Comparison of ENCODE assay signal across 26 mouse cellular contexts in genomic region chr13:81755324-81755723, GRCm38 (mm10). TPM values are rescaled to one million over a fixed set of nuclear protein-coding genes. Genes with fewer than 3 reads are reported as not detected.
DNase-seq lines count a peak whose midpoint lies in the region; ATAC-seq and TF ChIP-seq lines count a peak whose summit lies in the region.
"Had no signal": no experiment of that assay in that cellular context is flagged by ENCODE, and none has a peak within 500 bp of the region (broad histone marks: within the 10 kb centered on the region; RNA-seq: fewer than 3 reads in every experiment).

No protein-coding gene starts in this region.

- no peaks in the 10 kb centered on the region for H3K27me3 ChIP-seq in heart, embryonic 15.5 days
- no peaks in the 10 kb centered on the region for H3K27me3 ChIP-seq in heart, embryonic 10.5 days (ENCODE audit: insufficient read depth, poor library complexity, severe bottlenecking)
- no peaks in the 10 kb centered on the region for H3K27me3 ChIP-seq in lung, embryonic 16.5 days (ENCODE audit: control insufficient read depth, insufficient read depth, low read depth, low read length)
- H3K27me3 ChIP-seq: CH12.LX; embryonic facial prominence, embryonic 12.5 days; embryonic facial prominence, embryonic 15.5 days; heart, embryonic 12.5 days; hindbrain, embryonic 13.5 days; intestine, embryonic 15.5 days; Patski had no signal

- peak overlapping the region; percentile 42; the same call in 1 of the 2 replicates for H3K27ac ChIP-seq in heart, embryonic 15.5 days
- no peak overlapping the region for H3K27ac ChIP-seq in heart, embryonic 10.5 days
- H3K27ac ChIP-seq in lung, embryonic 16.5 days (ENCODE audit: low read length): 0 out of 2 replicates have a peak overlapping the region, but pooled peaks have one; percentile 3
- no peak overlapping the region for H3K27ac ChIP-seq in layer of hippocampus, adult 2 months
- H3K27ac ChIP-seq: embryonic facial prominence, embryonic 12.5 days; embryonic facial prominence, embryonic 15.5 days; gastrocnemius, adult 2 months; hindbrain, embryonic 10.5 days; hindbrain, embryonic 13.5 days; intestine, embryonic 15.5 days had no signal

- DNase-seq in heart, embryonic 10.5 days (ENCODE audit: low spot score): no peak
- DNase-seq in lung, adult 18-20 months: no peak
- DNase-seq in gastrocnemius, postnatal 10 days: no peak
- DNase-seq in layer of hippocampus, adult 2 months (ENCODE audit: low spot score in 2 of 2): no peak
- DNase-seq: adrenal gland, postnatal 10 days; cerebellum, adult 11 months; cerebellum, adult 2 months; cerebellum, adult 9-11 months; cerebellum, postnatal 25 days; forebrain, postnatal 0 days; gastrocnemius, adult 2 months; gastrocnemius, postnatal 25 days had no signal

- no peaks in the 10 kb centered on the region for H3K36me3 ChIP-seq in heart, embryonic 15.5 days
- no peaks in the 10 kb centered on the region for H3K36me3 ChIP-seq in heart, embryonic 10.5 days
- H3K36me3 ChIP-seq in lung, embryonic 16.5 days (ENCODE audit: control insufficient read depth, insufficient read depth, low read length): no peaks in the 10 kb centered on the region
- H3K36me3 ChIP-seq: embryonic facial prominence, embryonic 12.5 days; embryonic facial prominence, embryonic 15.5 days; G1E; heart, embryonic 12.5 days; hindbrain, embryonic 10.5 days; hindbrain, embryonic 13.5 days; intestine, embryonic 15.5 days had no signal

- H3K4me3 ChIP-seq in heart, embryonic 15.5 days: no peak overlapping the region
- no peak overlapping the region for H3K4me3 ChIP-seq in heart, embryonic 10.5 days
- H3K4me3 ChIP-seq in lung, embryonic 16.5 days (ENCODE audit: low read length): no peak overlapping the region
- no peak overlapping the region for H3K4me3 ChIP-seq in layer of hippocampus, adult 2 months
- H3K4me3 ChIP-seq: embryonic facial prominence, embryonic 12.5 days; embryonic facial prominence, embryonic 15.5 days; gastrocnemius, adult 2 months; heart, embryonic 12.5 days; hindbrain, embryonic 10.5 days; hindbrain, embryonic 13.5 days; intestine, embryonic 15.5 days had no signal

- no peak overlapping the region for H3K4me2 ChIP-seq in heart, embryonic 15.5 days
- H3K4me2 ChIP-seq in lung, embryonic 16.5 days (ENCODE audit: low read depth, low read length): no peak overlapping the region
- H3K4me2 ChIP-seq: embryonic facial prominence, embryonic 12.5 days; embryonic facial prominence, embryonic 15.5 days; heart, embryonic 12.5 days; hindbrain, embryonic 13.5 days; intestine, embryonic 15.5 days had no signal

- ATAC-seq in heart, embryonic 15.5 days (replicated peaks; ENCODE audit: insufficient number of reproducible peaks, insufficient read depth, low FRiP score, low read depth): no peak
- ATAC-seq in lung, embryonic 16.5 days (ENCODE audit: low read depth): peak; percentile 29
- peak; percentile 40; the same call in 1 of the 2 replicates for ATAC-seq in granulocyte monocyte progenitor cell, adult 5-6 weeks (replicated peaks; ENCODE audit: poor library complexity, severe bottlenecking)
- ATAC-seq: forebrain, embryonic 14.5 days; forebrain, postnatal 0 days; hindbrain, embryonic 16.5 days; Patski had no signal

- no peaks in the 10 kb centered on the region for H3K4me1 ChIP-seq in heart, embryonic 15.5 days (replicated peaks)
- H3K4me1 ChIP-seq in heart, embryonic 10.5 days: peaks cover 5% of the 10 kb centered on the region; the same call in 1 of the 2 replicates
- no peaks in the 10 kb centered on the region for H3K4me1 ChIP-seq in lung, embryonic 16.5 days (replicated peaks; ENCODE audit: control insufficient read depth, insufficient read depth, low read length)
- H3K4me1 ChIP-seq: embryonic facial prominence, embryonic 12.5 days; embryonic facial prominence, embryonic 15.5 days; heart, embryonic 12.5 days; hindbrain, embryonic 10.5 days; hindbrain, embryonic 13.5 days; intestine, embryonic 15.5 days had no signal

- WGBS in heart, embryonic 15.5 days: 100% methylated on average over 1 of the region's 1 CpGs
- WGBS in heart, embryonic 10.5 days: 90% methylated on average over 1 of the region's 1 CpGs
- WGBS in lung, embryonic 16.5 days: 94% methylated on average over 1 of the region's 1 CpGs

- H3K9me3 ChIP-seq in heart, embryonic 15.5 days (replicated peaks): no peaks in the 10 kb centered on the region
- H3K9me3 ChIP-seq in heart, embryonic 10.5 days: no peaks in the 10 kb centered on the region
- no peaks in the 10 kb centered on the region for H3K9me3 ChIP-seq in lung, embryonic 16.5 days (ENCODE audit: control insufficient read depth, low read length)
- H3K9me3 ChIP-seq: embryonic facial prominence, embryonic 12.5 days; embryonic facial prominence, embryonic 15.5 days; G1E; heart, embryonic 12.5 days; hindbrain, embryonic 10.5 days; hindbrain, embryonic 13.5 days; intestine, embryonic 15.5 days had no signal

- H3K9ac ChIP-seq in heart, embryonic 15.5 days: no peak overlapping the region
- no peak overlapping the region for H3K9ac ChIP-seq in lung, embryonic 16.5 days (ENCODE audit: low read length)
- H3K9ac ChIP-seq: embryonic facial prominence, embryonic 12.5 days; embryonic facial prominence, embryonic 15.5 days; forebrain, postnatal 0 days; heart, embryonic 12.5 days; hindbrain, embryonic 13.5 days; intestine, embryonic 15.5 days had no signal

- no peak for TF ChIP-seq CTCF in layer of hippocampus, adult 2 months (conservative IDR thresholded peaks at IDR 0.05)

RNA-seq across cellular contexts. Expression of gene Cetn3, which starts 27.6 kb away (rescaled TPM):
- 146 and 183 TPM in 2 replicates for polyA plus RNA-seq in heart, embryonic 15.5 days (2015; fragmentation: Nextera tagmentation; extraction: Ambion mirVana)
- polyA plus RNA-seq in heart, embryonic 10.5 days (2016; fragmentation: Nextera tagmentation; extraction: Ambion mirVana): 202 and 213 TPM in 2 replicates
- 219 and 231 TPM in 2 replicates for polyA plus RNA-seq in lung, embryonic 16.5 days (2015; fragmentation: Nextera tagmentation; extraction: Ambion mirVana)
- 212 and 216 TPM in 2 replicates for total RNA-seq in granulocyte monocyte progenitor cell, adult 5-6 weeks (2014; fragmentation: Nextera tagmentation)
- 538 and 660 TPM in 2 replicates for total RNA-seq in granulocyte monocyte progenitor cell, adult 5-6 weeks (2017)
- 10 to 100 TPM; 72.6 to 81.0 TPM for total RNA-seq in gastrocnemius, postnatal 10 days (2021)
- 100 to 1,000 TPM; 103 to 115 TPM for total RNA-seq in layer of hippocampus, adult 2 months (2021)

RNA-seq across cellular contexts. Expression of gene Mblac2, which starts 44.2 kb away (rescaled TPM):
- polyA plus RNA-seq in heart, embryonic 15.5 days (2015; fragmentation: Nextera tagmentation; extraction: Ambion mirVana): 6.6 and 8.6 TPM in 2 replicates
- 5.7 and 6.2 TPM in 2 replicates for polyA plus RNA-seq in heart, embryonic 10.5 days (2016; fragmentation: Nextera tagmentation; extraction: Ambion mirVana)
- polyA plus RNA-seq in lung, embryonic 16.5 days (2015; fragmentation: Nextera tagmentation; extraction: Ambion mirVana): 6.3 and 6.6 TPM in 2 replicates
- total RNA-seq in granulocyte monocyte progenitor cell, adult 5-6 weeks (2014; fragmentation: Nextera tagmentation): 3.3 and 5.9 TPM in 2 replicates
- total RNA-seq in granulocyte monocyte progenitor cell, adult 5-6 weeks (2017): 2.9 and 3.0 TPM in 2 replicates
- 1 to 10 TPM; 1.7 to 1.8 TPM for total RNA-seq in gastrocnemius, postnatal 10 days (2021)
- total RNA-seq in layer of hippocampus, adult 2 months (2021): 10 to 100 TPM; 20.2 to 21.6 TPM

RNA-seq across cellular contexts. Expression of gene Polr3g, which starts 44.5 kb away (rescaled TPM):
- 13.0 and 15.2 TPM in 2 replicates for polyA plus RNA-seq in heart, embryonic 15.5 days (2015; fragmentation: Nextera tagmentation; extraction: Ambion mirVana)
- 32.1 and 32.6 TPM in 2 replicates for polyA plus RNA-seq in heart, embryonic 10.5 days (2016; fragmentation: Nextera tagmentation; extraction: Ambion mirVana)
- polyA plus RNA-seq in lung, embryonic 16.5 days (2015; fragmentation: Nextera tagmentation; extraction: Ambion mirVana): 7.1 and 7.2 TPM in 2 replicates
- total RNA-seq in granulocyte monocyte progenitor cell, adult 5-6 weeks (2014; fragmentation: Nextera tagmentation): 19.8 and 21.8 TPM in 2 replicates
- 22.9 and 29.7 TPM in 2 replicates for total RNA-seq in granulocyte monocyte progenitor cell, adult 5-6 weeks (2017)
- total RNA-seq in gastrocnemius, postnatal 10 days (2021): 1 to 10 TPM; 1.0 to 1.1 TPM
- 1 to 10 TPM; 4.1 to 5.4 TPM for total RNA-seq in layer of hippocampus, adult 2 months (2021)

Comparison
In these comparisons a context has a peak if more than half of its experiments do, and no peak if none do; other contexts are left out.
1. H3K27ac ChIP-seq: peak in heart, embryonic 15.5 days (single experiment) and lung, embryonic 16.5 days (single experiment); none in heart, embryonic 10.5 days (single experiment) and layer of hippocampus, adult 2 months (single experiment).